Mouse (Mus musculus) cortical plate, adult 2 months (tissue): Measurements from ENCODE around the gene Slc22a23.

Experiments
- CTCF ChIP-seq: fragments of 200-500 bp; IDR thresholded peaks from 2 replicates; pipeline ENCODE4 v1.5.1; 2011; ENCODE audit warnings: mild to moderate bottlenecking, control low read depth, low read length; ENCODE audit not compliant: insufficient read depth; ENCODE audit errors: extremely low read depth
- POLR2A ChIP-seq: fragments of 200-500 bp; IDR thresholded peaks from 2 replicates; pipeline ENCODE4 v1.6.1; 2011; ENCODE audit warnings: mild to moderate bottlenecking, low read length, control low read depth; ENCODE audit not compliant: insufficient read depth; ENCODE audit errors: extremely low read depth

- no peak for TF ChIP-seq POLR2A
- peak; percentile 65 for TF ChIP-seq CTCF
Measured at GRCm38 (mm10) chr13:34154931-34155272, 190.1 kb downstream of the Slc22a23 start.
